Mouse (Mus musculus) embryonic facial prominence, embryonic 12.5 days (tissue): ENCODE results near the gene Tmem158. TPM values are rescaled to one million over a fixed set of nuclear protein-coding genes. Genes with fewer than 3 reads are reported as not detected.
A peak's percentile ranks its signal among the peaks of the same experiment; 100 is the strongest.

Source experiments
- ATAC-seq: fragments of 200-750 bp; cut with Nextera tagmentation; 2 replicates; pipeline ENCODE4 v1.8.0; 2017; ENCODE audit not compliant: insufficient number of reproducible peaks, insufficient read depth, low FRiP score, low TSS enrichment
- H3K27ac ChIP-seq: fragments of 300-500 bp; sonication (generic); 2 replicates; pipeline ENCODE4 v1.5.1; 2016; ENCODE audit warnings: mild to moderate bottlenecking
- H3K27me3 ChIP-seq: fragments of 300-500 bp; sonication (generic); 2 replicates; pipeline ENCODE4 v1.6.1; 2016; ENCODE audit warnings: mild to moderate bottlenecking, moderate library complexity
- H3K36me3 ChIP-seq: fragments of 300-500 bp; sonication (generic); 2 replicates; pipeline ENCODE4 v1.6.1; 2016; ENCODE audit warnings: mild to moderate bottlenecking
- H3K4me1 ChIP-seq: fragments of 300-500 bp; sonication (generic); 2 replicates; pipeline ENCODE4 v1.6.1; 2016
- H3K4me2 ChIP-seq: fragments of 300-500 bp; sonication (generic); replicated peaks from 2 replicates; pipeline ENCODE4 v1.6.1; 2016; ENCODE audit warnings: mild to moderate bottlenecking, moderate library complexity
- H3K4me3 ChIP-seq: fragments of 300-500 bp; sonication (generic); 2 replicates; pipeline ENCODE4 v1.5.1; 2016; ENCODE audit warnings: mild to moderate bottlenecking
- H3K9ac ChIP-seq: fragments of 300-500 bp; sonication (generic); 2 replicates; pipeline ENCODE4 v1.6.1; 2016; ENCODE audit warnings: mild to moderate bottlenecking, moderate library complexity
- H3K9me3 ChIP-seq: fragments of 300-500 bp; sonication (generic); 2 replicates; pipeline ENCODE4 v1.6.1; 2016; ENCODE audit warnings: mild to moderate bottlenecking, moderate library complexity
- WGBS: fragments of 180-500 bp; shearing (Covaris S2); methylation state at CpG from one replicate; pipeline ENCODE4 v1.1.7; 2016; 5-methylcytosine and 5-hydroxymethylcytosine counted together
- polyA plus RNA-seq: library from polyadenylated mRNA; unstranded; fragments of >200 nt; fragmentation: Nextera tagmentation; extraction: Ambion mirVana; gene quantifications from 2 replicates; pipeline ENCODE4 v1.2.1, GENCODE M21; 2016

The Tmem158 gene
- 11.1 and 11.3 TPM in 2 replicates for polyA plus RNA-seq

GRCm38 (mm10) chr9:123260611-123261021 is at the start of gene Tmem158:
Gene Tmem158 (minus strand): TSS chr9:123260764.
- H3K4me3 ChIP-seq: peak within 1 kb of the TSS; percentile 55
- peak within 1 kb of the TSS; percentile 90 for H3K4me2 ChIP-seq
- under 1% methylated on average over 39 of the region's 40 CpGs for WGBS
- no peaks in the 10 kb centered on the region for H3K4me1 ChIP-seq
- 0 out of 2 replicates have a peak within 1 kb of the TSS, but pooled peaks have one; percentile 17 for H3K27ac ChIP-seq
- no peaks in the 10 kb centered on the region for H3K9me3 ChIP-seq
- ATAC-seq: peak; percentile 92
- peaks cover 11% of the 10 kb centered on the region for H3K27me3 ChIP-seq
- H3K9ac ChIP-seq: peak within 1 kb of the TSS; percentile 67
- H3K36me3 ChIP-seq: no peaks in the 10 kb centered on the region

GRCm38 (mm10) chr9:123309685-123310365 is 49.3 kb upstream of the Tmem158 start:
- Histone ChIP-seq H3K27ac (no peak overlapping the region), H3K9me3 (no peaks in the 10 kb centered on the region), H3K4me1 (no peaks in the 10 kb centered on the region), H3K4me3 (no peak overlapping the region), H3K9ac (no peak overlapping the region), H3K36me3 (no peaks in the 10 kb centered on the region), H3K4me2 (no peak overlapping the region), H3K27me3 (no peaks in the 10 kb centered on the region)
- 74% methylated on average over 2 of the region's 2 CpGs for WGBS
- no peak for ATAC-seq

- Histone ChIP-seq H3K27me3 (no peaks in the 10 kb centered on the region), H3K9ac (no peak overlapping the region), H3K4me1 (no peaks in the 10 kb centered on the region), H3K36me3 (no peaks in the 10 kb centered on the region), H3K4me2 (no peak overlapping the region), H3K4me3 (no peak overlapping the region), H3K9me3 (no peaks in the 10 kb centered on the region), H3K27ac (no peak overlapping the region)
- 66% methylated on average over 5 of the region's 5 CpGs for whole genome bisulfite sequencing
- no peak for ATAC-seq
These were observed 48.5 kb upstream of the Tmem158 start for GRCm38 (mm10) chr9:123309073-123309472.

- Histone ChIP-seq H3K4me2 (no peak overlapping the region), H3K9me3 (no peaks in the 10 kb centered on the region), H3K27ac (no peak overlapping the region), H3K4me1 (no peaks in the 10 kb centered on the region), H3K36me3 (no peaks in the 10 kb centered on the region), H3K27me3 (no peaks in the 10 kb centered on the region), H3K4me3 (no peak overlapping the region), H3K9ac (no peak overlapping the region)
- no peak for ATAC-seq
- 78% methylated on average over 8 of the region's 8 CpGs for WGBS
These were observed 44.4 kb upstream of the Tmem158 start for GRCm38 (mm10) chr9:123304917-123305316.

- Histone ChIP-seq H3K27me3 (no peaks in the 10 kb centered on the region), H3K4me2 (no peak overlapping the region), H3K27ac (no peak overlapping the region), H3K9ac (no peak overlapping the region), H3K4me1 (no peaks in the 10 kb centered on the region), H3K36me3 (no peaks in the 10 kb centered on the region), H3K4me3 (no peak overlapping the region), H3K9me3 (no peaks in the 10 kb centered on the region)
- no peak for ATAC-seq
- 81% methylated on average over 7 of the region's 7 CpGs for WGBS
These were observed 43.4 kb upstream of the Tmem158 start for GRCm38 (mm10) chr9:123303952-123304351.

GRCm38 (mm10) chr9:123302759-123303313 is 42.3 kb upstream of the Tmem158 start:
- Histone ChIP-seq H3K4me3 (no peak overlapping the region), H3K27me3 (no peaks in the 10 kb centered on the region), H3K9me3 (no peaks in the 10 kb centered on the region), H3K36me3 (no peaks in the 10 kb centered on the region), H3K4me2 (no peak overlapping the region), H3K9ac (no peak overlapping the region), H3K27ac (no peak overlapping the region), H3K4me1 (no peaks in the 10 kb centered on the region)
- no peak for ATAC-seq
- 83% methylated on average over 2 of the region's 2 CpGs for WGBS

- H3K9me3 ChIP-seq: no peaks in the 10 kb centered on the region
- H3K9ac ChIP-seq: no peak overlapping the region
- no peaks in the 10 kb centered on the region for H3K36me3 ChIP-seq
- no peak overlapping the region for H3K4me3 ChIP-seq
- H3K27ac ChIP-seq: no peak overlapping the region
- WGBS: 89% methylated on average over 7 of the region's 7 CpGs
- H3K4me2 ChIP-seq: no peak overlapping the region
- H3K27me3 ChIP-seq: no peaks in the 10 kb centered on the region
- no peaks in the 10 kb centered on the region for H3K4me1 ChIP-seq
- no peak for ATAC-seq
These were observed 37.3 kb upstream of the Tmem158 start for GRCm38 (mm10) chr9:123297862-123298261.

- Histone ChIP-seq H3K36me3 (no peaks in the 10 kb centered on the region), H3K27ac (no peak overlapping the region), H3K4me3 (no peak overlapping the region), H3K27me3 (no peaks in the 10 kb centered on the region), H3K4me2 (no peak overlapping the region), H3K9ac (no peak overlapping the region), H3K9me3 (no peaks in the 10 kb centered on the region), H3K4me1 (no peaks in the 10 kb centered on the region)
- ATAC-seq: no peak
These were observed 35.7 kb upstream of the Tmem158 start for GRCm38 (mm10) chr9:123296229-123296628.

GRCm38 (mm10) chr9:123294581-123294980 is 34.0 kb upstream of the Tmem158 start:
- Histone ChIP-seq H3K9ac (no peak overlapping the region), H3K4me1 (no peaks in the 10 kb centered on the region), H3K4me3 (no peak overlapping the region), H3K27me3 (no peaks in the 10 kb centered on the region), H3K9me3 (no peaks in the 10 kb centered on the region), H3K36me3 (no peaks in the 10 kb centered on the region), H3K27ac (no peak overlapping the region), H3K4me2 (no peak overlapping the region)
- 86% methylated on average over 5 of the region's 5 CpGs for WGBS
- ATAC-seq: no peak

- no peak overlapping the region for H3K27ac ChIP-seq
- no peak overlapping the region for H3K4me3 ChIP-seq
- no peak overlapping the region for H3K9ac ChIP-seq
- no peak for ATAC-seq
- 48% methylated on average over 3 of the region's 3 CpGs for WGBS
- no peaks in the 10 kb centered on the region for H3K27me3 ChIP-seq
- H3K4me2 ChIP-seq: no peak overlapping the region
- H3K4me1 ChIP-seq: no peaks in the 10 kb centered on the region
- no peaks in the 10 kb centered on the region for H3K9me3 ChIP-seq
- H3K36me3 ChIP-seq: no peaks in the 10 kb centered on the region
These were observed 27.8 kb upstream of the Tmem158 start for GRCm38 (mm10) chr9:123288378-123288777.

- Histone ChIP-seq H3K4me1 (no peaks in the 10 kb centered on the region), H3K36me3 (no peaks in the 10 kb centered on the region), H3K4me2 (no peak overlapping the region), H3K4me3 (no peak overlapping the region), H3K27me3 (no peaks in the 10 kb centered on the region), H3K27ac (no peak overlapping the region), H3K9ac (no peak overlapping the region), H3K9me3 (no peaks in the 10 kb centered on the region)
- ATAC-seq: no peak
- 45% methylated on average over 4 of the region's 4 CpGs for WGBS
These were observed 25.1 kb upstream of the Tmem158 start for GRCm38 (mm10) chr9:123285623-123286022.

GRCm38 (mm10) chr9:123280775-123281174 is 20.2 kb upstream of the Tmem158 start:
- Histone ChIP-seq H3K36me3 (no peaks in the 10 kb centered on the region), H3K9me3 (no peaks in the 10 kb centered on the region), H3K4me3 (no peak overlapping the region), H3K9ac (no peak overlapping the region), H3K4me1 (no peaks in the 10 kb centered on the region), H3K27ac (no peak overlapping the region), H3K27me3 (no peaks in the 10 kb centered on the region), H3K4me2 (no peak overlapping the region)
- no peak for ATAC-seq
